Mouse (Mus musculus): ENCODE results near the gene Prima1.

DNA sequence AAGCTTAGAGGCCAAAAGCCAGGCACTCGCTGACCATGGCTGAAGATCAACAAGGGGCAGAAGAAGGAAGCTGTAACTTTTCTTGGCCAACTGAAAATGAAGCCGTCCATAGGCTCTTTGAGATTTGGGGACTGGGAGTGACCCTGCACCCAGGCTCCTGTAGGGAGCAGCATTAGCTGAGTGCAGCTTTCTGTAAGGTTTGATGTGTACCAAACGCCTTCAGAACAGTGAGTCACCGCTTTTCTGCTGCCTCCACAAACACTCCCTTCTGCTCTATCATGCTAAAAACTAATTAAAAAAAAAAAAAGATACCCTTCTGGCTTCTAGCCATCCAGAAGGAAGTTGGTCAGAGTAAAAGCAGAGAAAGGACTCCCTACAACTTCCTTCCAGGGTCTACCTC, 34.5 kb upstream of the Prima1 start:
- TF ChIP-seq CTCF (conservative IDR thresholded peaks at IDR 0.05; ENCODE audit: low read length) (no peak), POU5F1 (IDR thresholded peaks at IDR 0.05; ENCODE audit: borderline replicate concordance, low read length) (no peak), NANOG (IDR thresholded peaks at IDR 0.05; ENCODE audit: borderline replicate concordance, low read length) (no peak)
